Mouse (Mus musculus) adrenal gland, postnatal 36 days (tissue): ENCODE measurements at regions not wholly inside any gene's neighbourhood (a gene's known extent, or its start where the extent isn't known, plus 50 kb on each side); places are given as distances from the start of the nearest gene placed in this dataset.

ENCODE experiments used
- DNase-seq, 2 experiments: peaks; one replicate each; pipeline ENCODE4 v3.0.0; 2021; ENCODE audit warnings: mixed read lengths in 1 of 2

GRCm38 (mm10) chr2:174892658-174893057 is 117.4 kb upstream of the Gm14444 start:
- DNase-seq, result no peak

GRCm38 (mm10) chr2:174897424-174897823 is 112.6 kb upstream of the Gm14444 start:
- DNase-seq, result no peak

GRCm38 (mm10) chr2:174899940-174900670 is 109.9 kb upstream of the Gm14444 start:
- no peak for DNase-seq

GRCm38 (mm10) chr2:174900671-174900991 is 109.4 kb upstream of the Gm14444 start:
- DNase-seq, result peak; percentile 53 to 64

GRCm38 (mm10) chr2:174901801-174902200 is 108.2 kb upstream of the Gm14444 start:
- DNase-seq, result no peak

- DNase-seq, result no peak
Measured at GRCm38 (mm10) chr2:174903627-174904026, 106.4 kb upstream of the Gm14444 start.

GRCm38 (mm10) chr2:174905865-174906639 is 104.0 kb upstream of the Gm14444 start:
- peak; percentile 8 to 44 for DNase-seq

GRCm38 (mm10) chr2:174917146-174917905 is 92.7 kb upstream of the Gm14444 start:
- DNase-seq, result no peak

GRCm38 (mm10) chr2:174917975-174918374 is 92.1 kb upstream of the Gm14444 start:
- no peak for DNase-seq

- no peak for DNase-seq
Measured at GRCm38 (mm10) chr2:174922208-174922607, 87.8 kb upstream of the Gm14444 start.

GRCm38 (mm10) chr2:174929718-174930117 is 80.3 kb upstream of the Gm14444 start:
- DNase-seq, result no peak

- DNase-seq, result peak; percentile 81 to 83
Measured at GRCm38 (mm10) chr2:174932137-174933012, 77.7 kb upstream of the Gm14444 start.

GRCm38 (mm10) chr2:174933013-174933353 is 77.1 kb upstream of the Gm14444 start:
- DNase-seq, result no peak

GRCm38 (mm10) chr2:174936665-174937064 is 73.4 kb upstream of the Gm14444 start:
- peak; percentile 26 to 28 for DNase-seq

- DNase-seq, result no peak
Measured at GRCm38 (mm10) chr2:174937930-174938329, 72.1 kb upstream of the Gm14444 start.

- DNase-seq, result no peak
Measured at GRCm38 (mm10) chr2:174942221-174942620, 67.8 kb upstream of the Gm14444 start.

GRCm38 (mm10) chr2:174948106-174948505 is 61.9 kb upstream of the Gm14444 start:
- no peak for DNase-seq
